Mouse (Mus musculus) central nervous system, embryonic 11.5 days (tissue): ENCODE results near the gene Barx1. TPM values are rescaled to one million over a fixed set of nuclear protein-coding genes. Genes with fewer than 3 reads are reported as not detected.

Experiments used
- polyA plus RNA-seq: library from polyadenylated mRNA; depleted of rRNA; stranded (reverse); fragments of >200 nt; gene quantifications from 2 replicates; pipeline ENCODE4 v1.2.3, GENCODE M21; 2012; rRNA removed

The Barx1 gene
- polyA plus RNA-seq = 10.0 and 22.9 TPM in 2 replicates

DNA sequence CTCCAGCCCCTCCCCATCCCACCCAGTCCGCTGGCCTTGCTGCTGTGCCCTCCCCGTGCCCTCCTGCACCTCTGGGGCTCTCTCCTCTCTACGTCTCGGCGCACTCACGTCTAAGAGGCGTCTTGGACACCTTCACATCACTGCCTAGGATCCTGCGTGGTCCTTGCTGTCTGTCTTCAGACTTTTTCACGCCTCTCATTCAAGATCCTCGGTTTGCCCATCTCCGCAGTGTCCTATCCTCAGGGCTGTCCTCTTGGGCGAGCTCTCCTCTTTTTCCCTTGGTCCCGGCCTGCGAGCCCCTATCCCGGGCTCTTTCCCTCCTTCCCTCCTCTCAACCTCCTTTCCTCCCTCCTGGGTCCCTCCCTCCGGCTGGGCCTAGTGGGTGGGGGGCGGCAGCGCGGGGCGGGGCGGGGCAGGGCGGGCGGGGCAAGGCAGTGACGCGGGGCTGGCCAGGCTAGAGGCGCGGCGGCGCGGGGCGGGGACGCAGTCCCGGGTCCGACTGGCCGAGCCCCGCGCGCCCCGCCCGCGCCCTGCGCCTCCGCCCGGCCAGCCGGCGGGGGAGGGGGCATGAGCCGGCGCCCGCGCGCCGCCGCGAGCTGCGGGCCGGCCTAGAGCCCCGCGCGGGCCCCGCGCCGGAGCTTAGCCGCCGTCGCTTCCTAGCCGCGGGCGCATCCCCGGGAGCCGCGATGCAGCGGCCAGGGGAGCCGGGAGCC, at the start of gene Barx1:
Gene Barx1 (plus strand): TSS at position 568 of the 713 bp plus-strand sequence.

GRCm38 (mm10) chr13:48625433-48626184, 37.2 kb upstream of the Barx1 start, which contains the start of gene Ptpdc1:
TSS of gene Ptpdc1 (minus strand) at chr13:48625664.

Other genes starting within 250 kb of the Barx1 start
- gene Zfp169, start 149.5 kb upstream of the Barx1 start, polyA plus RNA-seq = 8.3 and 10.7 TPM in 2 replicates
- gene A830005F24Rik, start 149.4 kb upstream of the Barx1 start, polyA plus RNA-seq = 1.1 and 1.6 TPM in 2 replicates
- 11.4 and 13.7 TPM in 2 replicates for gene Ptpdc1, start 37.3 kb upstream of the Barx1 start, polyA plus RNA-seq
- gene Phf2, start 208.1 kb downstream of the Barx1 start, polyA plus RNA-seq = 34.5 and 34.9 TPM in 2 replicates